Mouse (Mus musculus): Measurements from ENCODE around the gene Paf1. TPM values are rescaled to one million over a fixed set of nuclear protein-coding genes. Genes with fewer than 3 reads are reported as not detected.
A peak's percentile ranks its signal among the peaks of the same experiment; 100 is the strongest.

Paf1 gene
- polyA plus RNA-seq, 1 experiment from 2014 or later, result 87.6 TPM

DNA sequence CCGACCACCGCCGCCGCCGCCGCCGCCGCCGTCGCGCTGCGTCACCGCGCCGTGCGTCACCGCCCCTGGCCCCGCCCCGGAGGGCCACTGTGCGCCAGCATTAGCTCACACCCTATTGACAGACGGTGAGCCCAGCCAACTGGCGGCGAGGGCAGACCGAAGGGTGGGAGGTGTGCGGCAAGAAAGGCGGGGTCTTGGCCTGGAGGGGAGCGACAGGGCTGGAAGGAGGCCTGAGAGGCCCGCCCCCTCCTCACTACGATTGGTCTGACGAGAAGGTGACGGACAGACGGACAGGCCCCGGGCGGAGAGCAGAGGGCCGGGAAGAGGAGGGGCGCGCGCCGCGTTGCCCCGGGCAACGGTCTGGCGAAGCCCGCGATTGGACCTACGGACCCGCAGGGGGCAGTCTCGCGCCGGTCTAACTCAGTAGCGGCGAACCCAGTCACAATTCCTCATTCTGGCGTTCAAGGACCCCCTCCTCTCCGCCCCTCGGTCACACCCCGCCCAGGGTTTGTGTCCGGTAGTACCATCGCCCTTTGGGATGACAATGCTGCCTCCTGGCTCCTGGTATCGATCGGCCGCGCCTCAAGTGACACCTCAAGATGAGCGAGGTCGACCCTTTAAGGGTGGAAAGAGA, 43.6 kb downstream of the Paf1 start:
- peak; percentile 99 for ATAC-seq (ENCODE audit: low read depth)
- H3K27ac ChIP-seq (ENCODE audit: low read length), result peak overlapping the region; percentile 41
- peak overlapping the region; percentile 86 for H3K4me3 ChIP-seq (ENCODE audit: low read length)
- H3K27me3 ChIP-seq (ENCODE audit: control insufficient read depth, insufficient read depth, low read depth, low read length), result no peaks in the 10 kb centered on the region
- peak overlapping the region; percentile 64 for H3K4me2 ChIP-seq (ENCODE audit: low read depth, low read length)
- H3K9me3 ChIP-seq (ENCODE audit: control insufficient read depth, low read length), result no peaks in the 10 kb centered on the region
- under 1% methylated on average over 42 of the region's 64 CpGs for WGBS
- H3K36me3 ChIP-seq (ENCODE audit: control insufficient read depth, insufficient read depth, low read length), result no peaks in the 10 kb centered on the region
- H3K4me1 ChIP-seq (replicated peaks; ENCODE audit: control insufficient read depth, insufficient read depth, low read length), result peaks cover 19% of the 10 kb centered on the region
- H3K9ac ChIP-seq (ENCODE audit: low read length), result peak overlapping the region; percentile 96

DNA sequence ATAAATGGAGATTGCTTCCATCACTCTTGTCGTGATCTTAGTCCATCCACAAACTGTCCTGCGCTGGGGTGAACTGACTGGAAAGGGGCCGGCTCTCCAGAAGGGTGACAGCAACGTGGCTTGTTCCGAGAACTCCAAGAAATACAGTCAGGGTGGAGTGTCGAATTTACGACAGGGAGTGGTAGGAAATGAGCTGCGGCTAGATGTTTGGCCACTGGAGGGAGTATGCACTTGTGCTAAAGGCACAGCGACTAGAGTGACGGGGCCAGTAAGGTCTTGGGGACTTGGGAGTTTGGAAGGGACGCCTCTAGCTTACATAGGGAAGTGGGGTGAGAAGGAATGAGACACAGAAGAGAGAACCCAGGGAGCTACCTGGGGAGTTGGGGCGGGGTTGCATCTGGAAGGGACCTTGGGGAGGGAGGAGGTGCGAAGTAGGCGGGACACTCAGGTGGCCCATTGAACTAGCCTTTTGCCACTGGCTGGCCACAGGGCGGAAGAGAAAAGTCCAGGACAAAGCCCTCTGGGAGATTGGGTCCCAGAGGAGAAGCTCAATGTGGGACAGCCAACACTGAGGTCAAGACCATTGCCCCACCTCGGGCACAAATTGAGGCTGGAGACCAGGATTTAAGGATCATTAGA, 44.3 kb downstream of the Paf1 start, which contains the start of gene Gmfg:
TSS of gene Gmfg (plus strand) at position 516 of the 639 bp plus-strand sequence.
- Histone ChIP-seq H3K27ac (ENCODE audit: low read length) (peak within 1 kb of the TSS; percentile 41), H3K36me3 (ENCODE audit: control insufficient read depth, insufficient read depth, low read length) (no peaks in the 10 kb centered on the region), H3K4me3 (ENCODE audit: low read length) (peak within 1 kb of the TSS; percentile 86), H3K4me1 (replicated peaks; ENCODE audit: control insufficient read depth, insufficient read depth, low read length) (peaks cover 19% of the 10 kb centered on the region), H3K4me2 (ENCODE audit: low read depth, low read length) (peak within 1 kb of the TSS; percentile 64), H3K9ac (ENCODE audit: low read length) (peak within 1 kb of the TSS; percentile 66), H3K9me3 (ENCODE audit: control insufficient read depth, low read length) (no peaks in the 10 kb centered on the region), H3K27me3 (ENCODE audit: control insufficient read depth, insufficient read depth, low read depth, low read length) (no peaks in the 10 kb centered on the region)
- 3% methylated on average over 16 of the region's 16 CpGs for WGBS
- peak; percentile 32 for ATAC-seq (ENCODE audit: low read depth)

- H3K9me3 ChIP-seq (ENCODE audit: control insufficient read depth, low read length), result no peaks in the 10 kb centered on the region
- no peaks in the 10 kb centered on the region for H3K27me3 ChIP-seq (ENCODE audit: control insufficient read depth, insufficient read depth, low read depth, low read length)
- H3K27ac ChIP-seq (ENCODE audit: low read length), result no peak overlapping the region
- H3K4me2 ChIP-seq (ENCODE audit: low read depth, low read length), result no peak overlapping the region
- ATAC-seq (ENCODE audit: low read depth), result no peak
- H3K4me1 ChIP-seq (replicated peaks; ENCODE audit: control insufficient read depth, insufficient read depth, low read length), result peaks cover 19% of the 10 kb centered on the region
- H3K36me3 ChIP-seq (ENCODE audit: control insufficient read depth, insufficient read depth, low read length), result no peaks in the 10 kb centered on the region
- no peak overlapping the region for H3K4me3 ChIP-seq (ENCODE audit: low read length)
- H3K9ac ChIP-seq (ENCODE audit: low read length), result no peak overlapping the region
Measured at GRCm38 (mm10) chr7:28437964-28438363, 45.2 kb downstream of the Paf1 start.

- Histone ChIP-seq H3K4me2 (ENCODE audit: low read depth, low read length) (no peak overlapping the region), H3K36me3 (ENCODE audit: control insufficient read depth, insufficient read depth, low read length) (no peaks in the 10 kb centered on the region), H3K4me1 (replicated peaks; ENCODE audit: control insufficient read depth, insufficient read depth, low read length) (peaks cover 19% of the 10 kb centered on the region), H3K4me3 (ENCODE audit: low read length) (no peak overlapping the region), H3K27ac (ENCODE audit: low read length) (no peak overlapping the region), H3K27me3 (ENCODE audit: control insufficient read depth, insufficient read depth, low read depth, low read length) (no peaks in the 10 kb centered on the region), H3K9me3 (ENCODE audit: control insufficient read depth, low read length) (no peaks in the 10 kb centered on the region), H3K9ac (ENCODE audit: low read length) (no peak overlapping the region)
- WGBS, result 72% methylated on average over 2 of the region's 2 CpGs
- ATAC-seq (ENCODE audit: low read depth), result no peak
Measured at GRCm38 (mm10) chr7:28438771-28439170, 46.0 kb downstream of the Paf1 start.

DNA sequence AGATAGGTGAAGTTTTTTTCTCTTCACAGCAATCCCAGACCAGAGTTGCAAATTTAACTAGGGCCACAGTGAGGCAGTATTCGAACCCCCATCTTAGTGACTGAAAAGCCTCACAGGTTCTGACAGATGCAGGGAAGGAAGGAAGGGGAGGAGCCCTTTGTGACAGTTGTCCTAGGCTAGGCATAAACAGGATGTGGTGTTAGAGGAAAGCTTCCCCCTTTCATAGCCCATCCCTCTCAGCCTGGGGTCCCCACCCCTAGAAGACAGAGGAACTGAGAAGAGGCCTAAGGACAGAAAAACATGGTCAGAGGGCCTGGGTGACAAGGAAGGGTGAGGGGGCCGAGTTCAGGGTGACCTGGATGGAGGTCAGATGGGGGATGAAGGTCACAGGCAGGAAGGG, 48.0 kb downstream of the Paf1 start:
- Histone ChIP-seq H3K36me3 (ENCODE audit: control insufficient read depth, insufficient read depth, low read length) (no peaks in the 10 kb centered on the region), H3K4me2 (ENCODE audit: low read depth, low read length) (peak overlapping the region; percentile 7; the same call in 1 of the 2 replicates), H3K9me3 (ENCODE audit: control insufficient read depth, low read length) (no peaks in the 10 kb centered on the region), H3K4me3 (ENCODE audit: low read length) (no peak overlapping the region), H3K27ac (ENCODE audit: low read length) (0 out of 2 replicates have a peak overlapping the region, but pooled peaks have one; percentile 2), H3K9ac (ENCODE audit: low read length) (no peak overlapping the region), H3K4me1 (replicated peaks; ENCODE audit: control insufficient read depth, insufficient read depth, low read length) (peaks cover 4% of the 10 kb centered on the region; the same call in 1 of the 2 replicates), H3K27me3 (ENCODE audit: control insufficient read depth, insufficient read depth, low read depth, low read length) (no peaks in the 10 kb centered on the region)
- ATAC-seq (ENCODE audit: low read depth), result no peak
- WGBS, result 47% methylated on average over 2 of the region's 2 CpGs

DNA sequence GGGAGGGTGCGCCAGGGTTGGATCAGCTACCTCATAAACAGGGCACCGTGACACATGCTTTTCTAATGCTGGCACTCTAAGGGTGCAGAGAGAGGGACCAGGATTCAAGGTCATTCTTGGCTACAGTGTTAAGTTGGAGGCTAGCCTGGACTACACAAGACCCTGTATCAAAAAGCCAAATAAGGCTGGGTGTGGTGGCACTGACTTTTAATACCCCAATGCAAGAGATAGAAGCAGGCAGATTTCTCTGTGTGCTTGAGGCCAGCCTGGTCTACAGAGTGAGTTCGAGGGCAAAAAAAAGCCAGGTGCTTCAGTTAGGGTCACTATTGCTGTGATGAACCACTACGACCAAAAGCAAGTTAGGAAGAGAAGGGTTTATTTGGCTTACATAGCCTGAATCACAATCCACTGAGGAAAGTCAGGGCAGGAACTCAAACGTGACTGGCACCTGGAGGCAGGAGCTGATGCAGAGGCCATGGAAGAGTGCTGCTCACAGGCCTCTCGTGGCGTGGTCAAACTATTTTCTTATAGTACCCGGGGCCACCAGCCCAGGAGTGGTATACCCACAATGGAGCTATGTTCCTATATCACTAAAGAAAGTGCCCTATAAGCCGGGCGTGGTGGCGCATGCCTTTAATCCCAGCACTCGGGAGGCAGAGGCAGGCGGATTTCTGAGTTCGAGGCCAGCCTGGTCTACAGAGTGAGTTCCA, 49.2 kb downstream of the Paf1 start:
- no peak for ATAC-seq (ENCODE audit: low read depth)
- Histone ChIP-seq H3K27ac (ENCODE audit: low read length) (no peak overlapping the region), H3K9me3 (ENCODE audit: control insufficient read depth, low read length) (no peaks in the 10 kb centered on the region), H3K27me3 (ENCODE audit: control insufficient read depth, insufficient read depth, low read depth, low read length) (no peaks in the 10 kb centered on the region), H3K36me3 (ENCODE audit: control insufficient read depth, insufficient read depth, low read length) (no peaks in the 10 kb centered on the region), H3K4me1 (replicated peaks; ENCODE audit: control insufficient read depth, insufficient read depth, low read length) (peaks cover 4% of the 10 kb centered on the region; the same call in 1 of the 2 replicates), H3K4me3 (ENCODE audit: low read length) (no peak overlapping the region), H3K9ac (ENCODE audit: low read length) (no peak overlapping the region), H3K4me2 (ENCODE audit: low read depth, low read length) (no peak overlapping the region)
- WGBS, result 84% methylated on average over 13 of the region's 14 CpGs

DNA sequence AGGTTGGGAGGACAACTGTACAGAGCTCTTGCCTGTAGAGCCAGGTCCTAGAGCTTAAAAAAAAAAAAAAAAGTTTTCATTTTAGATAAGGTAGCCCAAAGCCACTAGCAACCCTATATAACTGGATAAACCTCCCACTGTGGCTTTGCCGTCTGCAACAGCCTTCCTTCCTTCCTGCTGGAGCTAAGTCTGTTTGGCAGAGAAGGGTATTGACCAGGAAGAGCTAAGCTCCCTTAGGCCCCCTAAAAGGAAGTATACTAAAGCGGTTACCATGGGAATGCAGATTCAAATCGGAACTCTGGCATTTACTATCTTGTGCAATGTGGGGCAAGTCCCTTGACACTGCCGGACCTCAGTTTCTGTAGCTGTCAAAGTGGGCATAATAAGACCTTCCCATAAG, 49.9 kb downstream of the Paf1 start:
- no peak overlapping the region for H3K27ac ChIP-seq (ENCODE audit: low read length)
- H3K36me3 ChIP-seq (ENCODE audit: control insufficient read depth, insufficient read depth, low read length), result no peaks in the 10 kb centered on the region
- no peak overlapping the region for H3K4me2 ChIP-seq (ENCODE audit: low read depth, low read length)
- no peak overlapping the region for H3K9ac ChIP-seq (ENCODE audit: low read length)
- WGBS, result 25% methylated on average over 4 of the region's 4 CpGs
- 0 out of 2 replicates have a peak, but pooled peaks cover 3% of the 10 kb centered on the region for H3K4me1 ChIP-seq (replicated peaks; ENCODE audit: control insufficient read depth, insufficient read depth, low read length)
- ATAC-seq (ENCODE audit: low read depth), result peak; percentile 26; the same call in 1 of the 2 replicates
- no peaks in the 10 kb centered on the region for H3K27me3 ChIP-seq (ENCODE audit: control insufficient read depth, insufficient read depth, low read depth, low read length)
- H3K4me3 ChIP-seq (ENCODE audit: low read length), result no peak overlapping the region
- no peaks in the 10 kb centered on the region for H3K9me3 ChIP-seq (ENCODE audit: control insufficient read depth, low read length)

GRCm38 (mm10) chr7:28444344-28444974, 51.7 kb downstream of the Paf1 start:
- Histone ChIP-seq H3K36me3 (ENCODE audit: control insufficient read depth, insufficient read depth, low read length) (no peaks in the 10 kb centered on the region), H3K4me2 (ENCODE audit: low read depth, low read length) (no peak overlapping the region), H3K27me3 (ENCODE audit: control insufficient read depth, insufficient read depth, low read depth, low read length) (no peaks in the 10 kb centered on the region), H3K4me1 (replicated peaks; ENCODE audit: control insufficient read depth, insufficient read depth, low read length) (0 out of 2 replicates have a peak, but pooled peaks cover 3% of the 10 kb centered on the region), H3K27ac (ENCODE audit: low read length) (no peak overlapping the region), H3K4me3 (ENCODE audit: low read length) (no peak overlapping the region), H3K9me3 (ENCODE audit: control insufficient read depth, low read length) (no peaks in the 10 kb centered on the region), H3K9ac (ENCODE audit: low read length) (no peak overlapping the region)
- WGBS, result 76% methylated on average over 13 of the region's 13 CpGs
- ATAC-seq (ENCODE audit: low read depth), result no peak

DNA sequence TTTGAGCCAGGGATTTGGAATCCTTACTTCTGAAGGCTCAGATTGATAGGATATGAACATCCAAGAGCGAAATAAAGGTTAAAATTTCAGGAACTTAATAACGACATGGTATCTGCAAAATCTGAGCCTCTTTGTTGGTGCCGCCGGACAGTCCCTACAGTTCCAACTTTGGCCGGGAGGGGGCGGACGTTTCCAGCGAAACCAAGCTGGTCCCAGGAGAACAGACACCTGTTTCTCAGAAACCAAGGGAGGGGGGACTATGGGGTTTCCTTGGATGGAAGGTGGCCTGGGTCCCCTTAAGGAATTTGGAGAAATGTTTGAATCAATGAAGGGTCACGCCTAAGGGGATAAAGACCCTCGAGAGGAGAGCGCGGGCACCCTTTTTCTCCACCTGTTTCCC, 53.7 kb downstream of the Paf1 start:
- Histone ChIP-seq H3K4me3 (ENCODE audit: low read length) (no peak overlapping the region), H3K4me2 (ENCODE audit: low read depth, low read length) (no peak overlapping the region), H3K27me3 (ENCODE audit: control insufficient read depth, insufficient read depth, low read depth, low read length) (no peaks in the 10 kb centered on the region), H3K9ac (ENCODE audit: low read length) (no peak overlapping the region), H3K27ac (ENCODE audit: low read length) (no peak overlapping the region), H3K4me1 (replicated peaks; ENCODE audit: control insufficient read depth, insufficient read depth, low read length) (0 out of 2 replicates have a peak, but pooled peaks cover 3% of the 10 kb centered on the region), H3K36me3 (ENCODE audit: control insufficient read depth, insufficient read depth, low read length) (no peaks in the 10 kb centered on the region), H3K9me3 (ENCODE audit: control insufficient read depth, low read length) (no peaks in the 10 kb centered on the region)
- ATAC-seq (ENCODE audit: low read depth), result no peak
- WGBS, result 8% methylated on average over 12 of the region's 12 CpGs
